Mouse (Mus musculus) forebrain, postnatal 0 days (tissue): ENCODE results near the gene Cd19. TPM values are rescaled to one million over a fixed set of nuclear protein-coding genes. Genes with fewer than 3 reads are reported as not detected.
A peak's percentile ranks its signal among the peaks of the same experiment; 100 is the strongest.

Experiments used
- ATAC-seq: fragments of 200-750 bp; cut with Nextera tagmentation; 2 replicates; pipeline ENCODE4 v1.8.0; 2017; ENCODE audit warnings: mild to moderate bottlenecking, moderate library complexity
- DNase-seq: peaks from one replicate; pipeline ENCODE4 v3.0.0-alpha.2; 2015
- H3K27ac ChIP-seq: fragments of 300-500 bp; sonication (generic); 2 replicates; pipeline ENCODE4 v1.5.1; 2014; ENCODE audit warnings: low read depth, mild to moderate bottlenecking, antibody characterized with exemption, low read length, moderate library complexity, mixed read lengths
- H3K27me3 ChIP-seq: fragments of 300-500 bp; sonication (generic); 2 replicates; pipeline ENCODE4 v1.6.1; 2014; ENCODE audit warnings: mild to moderate bottlenecking, low read length, mixed read lengths; ENCODE audit not compliant: insufficient read depth
- H3K36me3 ChIP-seq: fragments of 300-500 bp; sonication (generic); 2 replicates; pipeline ENCODE4 v1.6.1; 2014; ENCODE audit warnings: mild to moderate bottlenecking, moderate library complexity; ENCODE audit not compliant: insufficient read depth
- H3K4me1 ChIP-seq: fragments of 300-500 bp; sonication (generic); 2 replicates; pipeline ENCODE4 v1.6.1; 2014; ENCODE audit warnings: antibody characterized with exemption; ENCODE audit not compliant: insufficient read depth
- H3K4me2 ChIP-seq: fragments of 300-500 bp; sonication (generic); 2 replicates; pipeline ENCODE4 v1.6.1; 2014; ENCODE audit warnings: low read depth, mild to moderate bottlenecking, moderate library complexity
- H3K4me3 ChIP-seq: fragments of 300-500 bp; sonication (generic); 2 replicates; pipeline ENCODE4 v1.5.1; 2014; ENCODE audit warnings: low read depth, low read length, mixed read lengths
- H3K9ac ChIP-seq: fragments of 300-500 bp; sonication (generic); 2 replicates; pipeline ENCODE4 v1.6.1; 2014; ENCODE audit warnings: mild to moderate bottlenecking
- H3K9me3 ChIP-seq: fragments of 300-500 bp; sonication (generic); 2 replicates; pipeline ENCODE4 v1.6.1; 2016; ENCODE audit warnings: low read length
- CTCF ChIP-seq: sonication (generic); IDR thresholded peaks from 2 replicates; pipeline ENCODE4 v1.5.1; 2016; ENCODE audit warnings: antibody characterized with exemption, control low read depth, low read depth
- WGBS: fragments of 180-500 bp; shearing (Covaris S2); extraction: QIAGEN DNeasy Blood & Tissue Kit; methylation state at CpG from one replicate; pipeline ENCODE4 v1.1.7; 2014; 5-methylcytosine and 5-hydroxymethylcytosine counted together
- polyA plus RNA-seq: library from polyadenylated mRNA; unstranded; fragments of >200 nt; fragmentation: Nextera tagmentation; extraction: Ambion mirVana; gene quantifications from 2 replicates; pipeline ENCODE4 v1.2.1, GENCODE M21; 2015
- total RNA-seq: library from RNA; depleted of rRNA; stranded (reverse); fragments of >200 nt; gene quantifications from 2 replicates; pipeline ENCODE4 v1.2.3, GENCODE M21; 2014

Gene Cd19
- total and polyA plus RNA-seq, 2 experiments from 2014 or later, result 0.67 TPM; not detected in 1

GRCm38 (mm10) chr7:126448481-126448880, 33.8 kb upstream of the Cd19 start:
- peaks cover 24% of the 10 kb centered on the region for H3K36me3 ChIP-seq
- H3K4me2 ChIP-seq, result no peak overlapping the region
- no peaks in the 10 kb centered on the region for H3K9me3 ChIP-seq
- 92% methylated on average over 19 of the region's 19 CpGs for WGBS
- DNase-seq, result no peak
- H3K4me1 ChIP-seq, result no peaks in the 10 kb centered on the region
- no peaks in the 10 kb centered on the region for H3K27me3 ChIP-seq
- no peak overlapping the region for H3K4me3 ChIP-seq
- no peak overlapping the region for H3K27ac ChIP-seq
- no peak overlapping the region for H3K9ac ChIP-seq
- TF ChIP-seq CTCF, result no peak
- no peak for ATAC-seq

- no peak overlapping the region for H3K27ac ChIP-seq
- H3K4me1 ChIP-seq, result no peaks in the 10 kb centered on the region
- peaks cover 38% of the 10 kb centered on the region for H3K36me3 ChIP-seq
- no peaks in the 10 kb centered on the region for H3K9me3 ChIP-seq
- H3K4me3 ChIP-seq, result no peak overlapping the region
- no peaks in the 10 kb centered on the region for H3K27me3 ChIP-seq
- no peak overlapping the region for H3K4me2 ChIP-seq
- ATAC-seq (no peak), DNase-seq (no peak)
- 95% methylated on average over 21 of the region's 21 CpGs for WGBS
- no peak overlapping the region for H3K9ac ChIP-seq
- no peak for TF ChIP-seq CTCF
These were observed 31.5 kb upstream of the Cd19 start for GRCm38 (mm10) chr7:126446217-126446616.

GRCm38 (mm10) chr7:126445104-126445815, 30.6 kb upstream of the Cd19 start:
- no peak for ATAC-seq
- H3K9ac ChIP-seq, result no peak overlapping the region

GRCm38 (mm10) chr7:126444536-126444935, 29.8 kb upstream of the Cd19 start:
- no peak overlapping the region for H3K4me2 ChIP-seq
- WGBS, result 94% methylated on average over 9 of the region's 9 CpGs
- H3K27ac ChIP-seq, result no peak overlapping the region
- no peak overlapping the region for H3K9ac ChIP-seq
- ATAC-seq (no peak), DNase-seq (no peak)
- H3K4me3 ChIP-seq, result no peak overlapping the region
- peaks cover 41% of the 10 kb centered on the region for H3K36me3 ChIP-seq
- H3K9me3 ChIP-seq, result no peaks in the 10 kb centered on the region
- no peaks in the 10 kb centered on the region for H3K27me3 ChIP-seq
- H3K4me1 ChIP-seq, result no peaks in the 10 kb centered on the region
- no peak for TF ChIP-seq CTCF

More at GRCm38 (mm10) chr7:126445104-126445815, 30.6 kb upstream of the Cd19 start:
- Histone ChIP-seq H3K4me2 (no peak overlapping the region), H3K27me3 (no peaks in the 10 kb centered on the region), H3K4me3 (no peak overlapping the region), H3K27ac (no peak overlapping the region), H3K36me3 (peaks cover 41% of the 10 kb centered on the region), H3K9me3 (no peaks in the 10 kb centered on the region), H3K4me1 (no peaks in the 10 kb centered on the region)
- TF ChIP-seq CTCF, result no peak
- DNase-seq, result no peak
- WGBS, result 93% methylated on average over 15 of the region's 15 CpGs

- no peaks in the 10 kb centered on the region for H3K27me3 ChIP-seq
- WGBS, result 93% methylated on average over 10 of the region's 10 CpGs
- no peak for ATAC-seq
These were observed 29.3 kb upstream of the Cd19 start for GRCm38 (mm10) chr7:126443997-126444396.

GRCm38 (mm10) chr7:126440134-126440533, 25.4 kb upstream of the Cd19 start:
- no peak for DNase-seq
- Histone ChIP-seq H3K9me3 (no peaks in the 10 kb centered on the region), H3K27ac (no peak overlapping the region), H3K4me2 (no peak overlapping the region), H3K36me3 (peaks cover 36% of the 10 kb centered on the region), H3K4me1 (no peaks in the 10 kb centered on the region), H3K4me3 (no peak overlapping the region), H3K27me3 (no peaks in the 10 kb centered on the region), H3K9ac (no peak overlapping the region)
- no peak for ATAC-seq
- WGBS, result 65% methylated on average over 9 of the region's 9 CpGs
- no peak for TF ChIP-seq CTCF

More at GRCm38 (mm10) chr7:126443997-126444396, 29.3 kb upstream of the Cd19 start:
- Histone ChIP-seq H3K9ac (no peak overlapping the region), H3K9me3 (no peaks in the 10 kb centered on the region), H3K27ac (no peak overlapping the region), H3K4me1 (no peaks in the 10 kb centered on the region), H3K4me3 (no peak overlapping the region), H3K4me2 (no peak overlapping the region), H3K36me3 (peaks cover 41% of the 10 kb centered on the region)
- no peak for DNase-seq
- no peak for TF ChIP-seq CTCF

- ATAC-seq, result peak; percentile 34; the same call in 1 of the 2 replicates
- H3K4me1 ChIP-seq, result no peaks in the 10 kb centered on the region
- no peak overlapping the region for H3K27ac ChIP-seq
- H3K27me3 ChIP-seq, result no peaks in the 10 kb centered on the region
- H3K36me3 ChIP-seq, result peaks cover 21% of the 10 kb centered on the region; the same call in 1 of the 2 replicates
- peak; percentile 62 for DNase-seq
- peak; percentile 81 for TF ChIP-seq CTCF
- no peak overlapping the region for H3K4me2 ChIP-seq
- no peak overlapping the region for H3K4me3 ChIP-seq
- WGBS, result 19% methylated on average over 8 of the region's 8 CpGs
- H3K9ac ChIP-seq, result no peak overlapping the region
- H3K9me3 ChIP-seq, result no peaks in the 10 kb centered on the region
These were observed 22.2 kb upstream of the Cd19 start for GRCm38 (mm10) chr7:126436851-126437250.
